Mouse (Mus musculus) megakaryocyte, adult 5-6 weeks (primary cell): ENCODE data around the gene Kras. TPM values are rescaled to one million over a fixed set of nuclear protein-coding genes. Genes with fewer than 3 reads are reported as not detected.

Experiments used
- ATAC-seq: 2 replicates; pipeline ENCODE4 v1.8.0; 2016; ENCODE audit warnings: mild to moderate bottlenecking, inconsistent platforms; ENCODE audit not compliant: poor library complexity, severe bottlenecking
- total RNA-seq, 2 experiments: library from RNA; stranded (forward) in 1 of 2; stranded (reverse) in 1 of 2; fragments of 153-499, 151-499 nt in 1 of 2; fragments of 221-1000, 200-1000 nt in 1 of 2; gene quantifications; 2 replicates each; pipeline versions ENCODE4 v1.2.3 to v1.2.4; 2015 to 2017

The Kras gene
- total RNA-seq (2015) (50.0 and 61.1 TPM in 2 replicates), total RNA-seq (2017) (22.3 and 24.2 TPM in 2 replicates)

DNA sequence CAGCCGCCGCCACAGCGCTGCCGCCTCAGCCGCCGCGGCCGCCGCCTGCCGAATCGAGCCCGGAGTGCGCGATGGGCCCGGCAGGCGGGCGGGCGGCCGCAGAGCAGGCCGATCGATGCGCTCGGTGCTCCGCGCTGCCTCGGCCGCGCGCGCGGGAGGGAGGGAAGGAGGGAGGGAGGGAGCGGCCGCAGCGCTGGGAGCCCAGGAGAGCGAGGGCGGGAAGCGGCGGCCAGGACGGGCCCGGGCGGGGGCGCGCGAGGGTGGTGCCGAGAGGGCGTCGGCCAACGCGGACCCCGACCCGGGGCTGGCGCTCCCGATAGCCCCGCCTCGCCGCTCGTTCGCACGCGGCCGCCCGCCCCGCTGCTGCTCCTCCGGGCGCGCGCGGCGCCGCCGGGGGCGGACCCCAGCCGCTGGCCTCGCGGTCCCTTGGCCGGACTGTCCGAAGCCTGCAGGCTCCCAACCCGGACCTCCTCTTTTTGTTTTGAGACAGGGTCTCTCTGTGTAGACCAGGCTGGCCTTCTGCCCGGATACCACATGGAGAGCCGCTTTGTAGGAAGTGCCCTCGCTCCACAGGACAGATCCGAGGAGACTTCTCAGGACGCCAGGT is at the start of gene Kras:
Gene Kras, minus strand, starts transcription at position 55 of the 607 bp plus-strand sequence.
- ATAC-seq: peak; percentile 87

DNA sequence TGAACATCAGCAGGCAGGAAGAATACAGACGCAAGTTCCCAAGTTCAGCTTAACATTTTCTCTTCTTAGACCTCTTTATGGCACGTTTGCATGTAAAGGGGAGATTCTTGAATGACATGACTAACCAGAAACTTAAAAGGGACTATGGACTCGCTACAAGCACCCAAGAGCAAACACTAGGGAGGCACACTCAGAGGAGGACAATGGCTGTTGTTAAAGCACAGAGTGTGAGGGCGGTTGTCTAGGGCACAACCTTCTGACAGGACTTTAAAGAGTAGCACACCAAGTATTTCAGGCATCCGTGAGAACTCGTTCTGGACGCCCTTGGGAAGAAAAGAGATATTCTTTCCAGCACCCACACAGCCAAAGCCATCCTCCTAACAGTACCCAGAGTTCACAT is 47.6 kb upstream of the Kras start:
- ATAC-seq: no peak

DNA sequence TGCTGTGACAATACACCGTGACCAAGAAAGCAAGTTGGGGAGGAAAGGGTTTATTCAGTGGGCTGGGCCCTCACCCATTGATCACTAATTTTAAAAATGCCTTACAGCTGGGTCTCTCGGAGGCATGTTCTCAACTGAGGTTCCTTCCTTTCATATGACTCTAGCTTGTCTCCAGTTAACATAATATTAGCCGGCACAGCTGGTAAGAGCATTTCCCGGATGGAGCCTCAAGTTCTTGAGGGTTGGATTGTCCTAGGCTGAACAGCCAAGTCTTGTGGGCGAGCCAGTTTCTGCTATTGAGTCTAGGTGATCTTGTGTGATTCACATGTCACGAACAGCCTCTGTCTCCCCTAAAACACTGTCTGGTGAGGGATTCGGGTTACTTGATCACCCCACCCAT is 46.9 kb upstream of the Kras start:
- ATAC-seq: no peak

DNA sequence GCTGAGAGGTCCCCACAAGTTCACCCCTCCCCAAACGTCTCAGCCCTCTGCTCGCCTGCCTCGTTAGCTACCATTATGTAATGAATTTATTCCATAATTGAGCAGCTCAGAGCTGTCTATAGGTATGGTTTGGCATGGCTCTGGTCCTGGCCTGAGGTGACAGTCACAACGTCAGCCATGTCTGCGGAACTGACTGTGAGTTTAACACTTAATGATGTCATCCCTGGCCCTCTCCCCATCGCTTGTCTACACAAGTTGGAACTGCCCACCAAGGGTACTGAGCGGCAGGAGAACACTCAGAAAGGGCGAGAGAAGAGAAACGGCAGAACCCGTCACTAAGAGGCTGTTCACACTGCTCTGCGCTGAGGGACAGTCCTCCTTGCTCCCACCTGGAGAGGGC is 45.1 kb upstream of the Kras start:
- no peak for ATAC-seq

DNA sequence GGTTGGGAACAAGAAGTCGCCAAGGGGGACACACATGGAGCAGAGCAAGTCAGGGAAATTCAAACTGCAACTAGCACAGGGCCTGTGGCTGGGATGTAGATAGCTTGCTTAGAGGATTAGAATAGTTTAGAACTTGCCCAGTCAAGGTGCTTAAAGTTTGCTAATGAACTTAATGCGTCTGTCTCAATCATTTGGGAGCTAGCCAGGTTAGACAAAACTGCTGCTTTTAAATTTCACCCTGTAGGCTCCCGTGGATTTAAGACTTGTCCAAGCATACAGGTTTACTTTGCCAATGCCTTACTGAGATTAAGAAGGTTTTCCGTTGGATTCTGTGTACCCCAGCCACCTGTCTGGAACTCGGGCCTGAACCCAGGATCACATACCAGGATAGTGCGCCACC is 43.1 kb upstream of the Kras start:
- no peak for ATAC-seq

DNA sequence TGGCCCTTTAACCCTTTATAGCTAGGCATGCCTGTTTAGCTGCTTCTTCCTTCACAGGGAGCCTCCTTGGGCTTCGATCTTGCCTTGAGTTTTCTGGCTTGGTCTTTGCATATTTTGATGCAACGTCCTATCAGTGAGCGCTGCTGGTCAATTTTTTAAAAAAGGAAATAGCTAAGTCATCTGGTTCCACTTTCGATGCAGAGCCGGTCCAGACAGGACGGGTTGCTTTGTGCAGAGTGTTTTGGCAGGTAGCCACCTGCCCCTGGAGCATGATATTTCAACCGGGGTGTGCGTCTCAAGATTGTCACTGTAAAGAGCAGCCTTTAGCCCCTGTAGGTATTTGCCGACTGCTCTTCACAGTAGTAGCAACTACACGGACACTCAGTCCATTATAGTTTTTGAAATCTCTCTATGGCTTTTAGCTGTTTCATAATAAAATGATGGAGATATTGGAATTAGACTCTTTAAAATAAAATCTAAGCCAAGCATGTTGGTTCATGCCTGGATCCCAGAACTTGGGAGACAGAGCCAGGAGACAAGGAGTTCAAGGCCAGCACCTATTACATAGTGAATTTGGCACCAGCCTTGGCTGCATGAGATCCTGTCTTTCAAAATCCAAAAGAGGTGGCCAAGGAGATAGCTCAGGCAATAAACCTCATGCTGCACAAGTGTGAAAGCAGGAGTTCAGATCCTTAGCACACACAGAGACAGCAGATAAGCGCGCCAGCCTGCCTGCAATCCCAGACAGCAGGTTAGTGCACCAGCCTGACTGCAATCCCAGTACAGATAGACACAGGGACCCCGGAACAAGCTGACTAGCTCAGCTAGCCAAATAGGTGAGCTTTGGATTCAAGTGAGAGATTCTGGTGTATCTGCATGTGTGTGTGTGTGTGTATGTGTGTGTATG is 41.6 kb upstream of the Kras start:
- ATAC-seq: peak; percentile 72

DNA sequence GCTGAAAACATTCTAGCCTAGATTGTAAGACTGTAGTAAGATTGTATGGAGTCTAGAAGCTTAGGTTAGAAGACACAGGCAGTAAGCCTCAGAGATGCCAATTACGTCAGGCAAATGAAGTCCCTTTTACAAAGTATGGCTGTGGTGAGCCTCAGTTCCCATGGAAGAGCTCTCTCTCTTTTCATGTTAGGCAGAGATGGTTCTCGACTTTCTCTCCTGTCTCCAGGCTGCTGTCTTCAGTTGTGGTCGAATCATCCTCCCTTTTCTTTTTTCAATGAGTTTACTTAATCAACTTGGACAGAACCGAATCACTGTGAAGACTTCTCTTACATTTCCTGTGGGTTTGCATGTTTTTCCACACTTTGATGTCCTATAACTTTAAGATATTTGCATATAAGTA is 35.6 kb upstream of the Kras start:
- ATAC-seq: no peak

DNA sequence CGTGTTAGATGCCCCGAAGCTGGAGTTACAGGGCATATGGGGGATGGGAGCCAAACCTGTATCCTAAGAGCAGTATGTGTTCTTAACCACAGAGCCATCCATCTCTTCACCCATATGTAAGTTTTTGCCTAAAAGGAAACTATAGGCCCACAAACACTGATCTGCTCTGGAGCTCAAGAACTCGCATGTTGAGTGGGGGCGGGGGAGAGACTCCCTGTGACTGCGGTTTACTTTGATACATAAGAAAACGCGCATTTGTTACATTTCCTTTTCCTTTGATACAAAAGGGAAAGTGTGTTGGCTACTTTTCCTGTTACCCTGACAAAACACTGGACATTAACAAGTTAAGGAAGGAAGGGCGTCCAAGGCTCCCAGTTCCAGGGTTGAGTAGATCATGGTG is 34.2 kb upstream of the Kras start:
- ATAC-seq: no peak

DNA sequence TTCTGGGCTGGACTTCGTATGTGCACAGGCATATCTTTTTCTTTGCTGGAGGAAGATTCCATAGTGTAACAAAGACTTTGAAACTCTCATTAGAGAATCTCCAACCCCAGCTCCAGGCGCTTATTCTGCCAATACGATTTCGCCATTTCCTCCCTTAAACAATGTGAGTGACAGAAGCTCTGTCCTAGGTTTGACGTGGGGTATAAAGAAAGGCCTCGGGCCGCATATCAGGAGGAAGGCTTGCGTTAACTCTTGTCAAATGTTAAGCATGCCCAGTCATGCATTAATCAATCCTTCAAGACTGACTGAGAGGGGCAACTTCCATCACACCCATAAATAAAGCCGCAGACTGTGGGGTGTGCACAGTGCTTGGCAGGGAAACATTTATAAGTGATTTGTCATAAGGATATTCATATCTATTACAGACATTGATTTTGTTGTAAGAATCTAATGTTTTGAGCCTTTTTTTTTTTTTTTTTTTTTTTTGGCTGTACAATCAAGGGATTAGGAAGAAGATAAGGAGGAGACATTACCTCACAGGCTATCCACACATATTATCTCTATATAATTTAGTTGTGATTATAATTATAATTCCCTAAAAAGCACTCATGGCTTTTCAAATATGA is 27.2 kb upstream of the Kras start:
- peak; percentile 7 for ATAC-seq

DNA sequence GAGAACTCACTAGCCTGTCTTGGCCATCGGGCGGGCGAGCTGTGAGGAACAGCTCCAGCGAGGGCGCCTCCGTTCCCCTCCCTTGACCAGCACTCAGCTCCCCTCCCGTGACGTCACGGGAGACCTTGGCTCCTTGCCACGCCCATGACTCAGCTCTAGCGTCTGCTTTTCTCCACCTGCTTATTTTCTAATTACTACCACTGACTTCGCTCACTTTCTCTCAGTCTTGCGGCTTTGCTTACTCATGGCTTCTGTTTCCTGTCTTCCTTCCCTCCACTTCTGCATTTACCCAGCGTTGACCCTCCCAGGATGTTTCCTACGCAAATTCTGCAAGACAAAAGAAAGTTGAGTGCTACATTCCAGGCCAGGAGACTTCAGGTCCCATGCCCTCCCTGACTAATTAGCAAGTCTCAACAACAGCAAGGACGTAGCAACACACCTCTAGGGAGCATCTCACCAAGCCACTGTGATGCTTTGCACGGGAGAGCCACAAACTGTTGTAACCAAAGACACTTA is 26.3 kb upstream of the Kras start:
- ATAC-seq: peak; percentile 89

DNA sequence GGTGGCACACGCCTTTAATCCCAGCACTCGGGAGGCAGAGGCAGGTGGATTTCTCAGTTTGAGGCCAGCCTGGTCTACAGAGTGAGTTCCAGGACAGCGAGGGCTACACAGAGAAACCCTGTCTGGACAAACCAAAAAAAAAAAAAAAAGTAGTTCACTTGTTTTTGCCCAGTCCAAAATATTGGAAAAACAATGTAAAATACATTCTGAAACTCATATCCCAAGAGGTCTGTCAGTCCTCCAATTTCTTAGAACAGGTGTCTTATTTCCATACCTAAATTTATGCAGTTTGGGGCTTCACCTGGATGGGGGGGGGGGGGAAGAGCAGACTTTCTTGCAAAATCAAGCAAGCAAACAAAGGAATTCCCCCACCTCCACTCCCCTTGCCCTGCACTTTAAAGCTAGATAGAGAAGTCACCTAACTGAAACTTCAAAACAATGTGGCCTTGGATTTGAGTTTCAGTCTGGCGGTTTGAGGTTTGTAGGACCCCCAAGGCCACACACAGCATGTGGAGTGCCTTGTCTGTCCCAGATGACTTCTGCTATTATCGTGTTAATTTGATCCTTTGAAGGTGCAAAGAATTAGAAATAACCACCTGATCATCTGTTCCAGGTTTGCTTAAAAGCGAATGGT is 25.7 kb upstream of the Kras start:
- peak; percentile 8 for ATAC-seq

DNA sequence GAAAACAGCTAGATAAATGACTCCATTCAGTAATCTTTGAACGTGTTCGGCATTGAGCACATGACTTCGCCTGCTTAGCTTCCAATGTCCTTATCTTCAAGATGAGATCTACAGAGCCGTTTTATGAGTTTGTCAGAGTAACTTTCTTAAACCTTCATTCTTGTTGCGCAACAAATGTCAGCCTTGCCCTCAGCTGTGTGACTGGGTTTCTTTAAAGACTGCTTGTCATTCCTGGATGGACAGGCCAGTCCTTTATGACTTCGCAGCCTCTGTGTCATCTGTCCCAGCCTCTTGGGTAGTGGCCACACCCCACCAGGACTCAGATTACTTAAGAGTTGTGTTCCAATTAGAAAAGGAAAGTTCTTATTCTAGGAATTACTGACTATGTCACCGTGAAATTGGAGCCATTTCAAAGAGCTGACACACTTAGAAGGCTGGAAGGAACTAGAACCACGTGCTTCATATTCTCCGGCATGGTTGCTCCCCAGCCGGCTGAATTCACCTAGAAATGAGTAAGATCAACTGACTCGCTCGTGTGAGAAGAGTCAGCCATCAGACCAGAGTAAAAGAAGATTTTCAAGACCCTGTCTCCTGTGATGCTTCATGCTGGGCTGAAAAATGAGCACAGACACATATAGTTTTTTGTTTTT is 24.1 kb upstream of the Kras start:
- peak; percentile 34 for ATAC-seq

DNA sequence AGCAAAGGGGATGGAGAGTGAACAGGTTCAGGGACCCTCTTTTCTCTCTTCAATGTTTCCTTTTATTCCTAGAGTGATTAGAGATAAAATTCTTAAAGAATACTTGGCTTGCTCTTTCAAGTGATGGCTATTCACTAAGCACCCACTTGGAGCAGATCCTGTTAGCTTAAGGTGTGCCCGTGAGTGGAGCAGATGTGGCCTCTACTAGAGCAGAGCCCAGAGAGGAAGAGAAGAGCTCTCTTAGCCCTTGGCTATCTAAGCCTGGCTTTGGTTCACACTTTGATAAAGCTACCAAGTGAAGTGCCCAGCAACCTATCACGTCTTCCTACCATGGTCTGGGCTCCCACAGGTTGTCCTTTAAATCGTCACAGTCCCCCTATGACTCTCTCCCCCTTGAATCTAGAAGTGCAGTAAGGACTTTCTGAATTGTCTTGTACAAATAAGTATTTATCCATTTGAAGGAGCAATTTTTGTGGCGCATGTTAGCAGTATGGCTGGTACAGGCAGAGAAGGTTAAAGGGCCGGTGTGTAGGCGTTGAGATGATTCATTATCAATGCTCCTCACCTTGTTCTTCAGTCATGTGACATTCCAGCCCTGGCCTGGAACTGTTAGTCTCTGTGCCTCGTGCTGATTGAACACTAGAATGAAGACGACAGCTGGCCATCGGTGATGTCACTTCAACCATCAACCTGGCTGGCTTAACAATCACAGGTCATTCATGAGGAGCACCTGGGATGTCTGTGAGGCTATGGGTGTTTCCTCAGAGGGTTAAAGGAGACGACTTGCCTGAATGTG is 22.3 kb upstream of the Kras start:
- no peak for ATAC-seq

DNA sequence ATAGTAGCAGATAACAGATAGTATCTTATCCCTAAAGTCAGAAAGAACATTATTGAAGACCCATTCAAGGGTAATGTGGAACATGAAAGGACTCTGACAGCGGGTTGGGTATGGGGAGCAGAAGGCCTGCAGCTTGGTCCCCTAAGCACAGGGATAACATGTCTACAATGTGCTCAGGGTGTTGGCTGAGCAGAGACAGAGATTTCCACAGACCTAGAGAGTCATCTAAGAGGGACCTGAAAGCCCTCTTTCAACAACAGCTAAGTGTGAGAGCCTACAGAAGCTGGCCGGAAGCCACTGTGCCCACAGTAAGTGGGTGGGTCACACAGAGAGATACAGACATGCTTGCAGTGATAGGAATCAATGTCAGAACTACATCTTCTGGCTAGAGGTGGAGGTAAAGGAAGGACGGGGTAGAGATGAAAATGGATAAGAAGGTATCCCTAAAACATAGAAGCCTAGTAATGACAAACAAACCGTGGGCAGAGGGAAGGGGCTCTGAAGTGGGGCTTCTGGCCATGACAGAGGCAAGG is 19.3 kb upstream of the Kras start:
- peak; percentile 39; the same call in 1 of the 2 replicates for ATAC-seq

DNA sequence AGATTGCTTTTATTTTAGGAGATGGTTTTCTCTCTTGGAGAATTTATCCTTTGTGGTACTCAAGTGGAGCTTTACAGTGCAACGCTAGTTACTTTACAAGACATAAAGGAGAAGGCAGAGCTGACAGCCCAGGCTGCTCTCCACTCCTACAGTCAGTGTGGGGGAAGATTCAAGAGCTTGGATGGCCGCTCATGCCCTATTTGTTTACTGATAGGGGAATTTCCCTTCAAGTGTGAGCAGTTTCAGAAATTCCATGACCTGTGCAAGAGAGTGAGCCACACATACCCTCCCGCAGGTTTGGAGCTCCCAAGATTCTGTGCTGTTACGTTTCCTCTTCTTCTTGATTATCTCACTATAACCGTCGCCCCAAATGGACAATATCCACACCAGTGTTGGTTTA is 17.7 kb upstream of the Kras start:
- no peak for ATAC-seq

DNA sequence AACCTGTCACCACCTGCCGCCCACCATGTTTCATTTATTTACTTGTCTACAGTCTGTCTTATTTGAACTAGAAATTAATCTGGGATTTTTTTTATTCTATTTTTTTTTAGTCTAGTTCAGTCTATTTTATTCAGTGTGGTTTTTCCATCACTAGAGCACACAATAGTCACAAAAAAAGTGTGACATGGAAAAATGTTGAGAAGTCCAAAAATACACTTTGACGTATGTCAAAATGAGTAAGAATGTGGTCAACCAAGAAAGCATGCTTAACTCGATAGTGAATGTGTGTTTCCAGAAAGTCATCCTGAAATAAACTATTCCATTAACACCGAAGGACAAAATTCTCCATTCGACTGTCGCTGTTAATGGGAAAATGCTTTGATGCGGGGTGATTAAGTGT is 12.3 kb upstream of the Kras start:
- no peak for ATAC-seq

DNA sequence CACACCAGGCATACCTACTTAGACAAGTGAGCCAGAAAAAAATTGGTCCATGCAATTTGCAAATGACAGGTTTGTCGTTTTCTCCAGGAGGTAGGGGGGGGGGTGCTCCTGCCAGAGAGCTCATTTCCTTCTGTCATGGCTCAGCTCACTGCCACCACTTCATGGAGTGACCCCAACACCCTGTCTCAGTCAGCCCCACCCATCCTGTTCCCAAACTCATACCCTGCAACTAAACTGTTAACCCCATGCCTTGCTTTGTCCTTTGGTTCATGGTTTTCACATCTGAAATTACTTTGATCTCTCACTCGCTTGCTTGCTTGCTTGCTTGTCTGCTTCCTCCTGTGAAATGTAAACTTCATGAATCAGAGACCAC is 6.6 kb upstream of the Kras start:
- ATAC-seq: no peak

DNA sequence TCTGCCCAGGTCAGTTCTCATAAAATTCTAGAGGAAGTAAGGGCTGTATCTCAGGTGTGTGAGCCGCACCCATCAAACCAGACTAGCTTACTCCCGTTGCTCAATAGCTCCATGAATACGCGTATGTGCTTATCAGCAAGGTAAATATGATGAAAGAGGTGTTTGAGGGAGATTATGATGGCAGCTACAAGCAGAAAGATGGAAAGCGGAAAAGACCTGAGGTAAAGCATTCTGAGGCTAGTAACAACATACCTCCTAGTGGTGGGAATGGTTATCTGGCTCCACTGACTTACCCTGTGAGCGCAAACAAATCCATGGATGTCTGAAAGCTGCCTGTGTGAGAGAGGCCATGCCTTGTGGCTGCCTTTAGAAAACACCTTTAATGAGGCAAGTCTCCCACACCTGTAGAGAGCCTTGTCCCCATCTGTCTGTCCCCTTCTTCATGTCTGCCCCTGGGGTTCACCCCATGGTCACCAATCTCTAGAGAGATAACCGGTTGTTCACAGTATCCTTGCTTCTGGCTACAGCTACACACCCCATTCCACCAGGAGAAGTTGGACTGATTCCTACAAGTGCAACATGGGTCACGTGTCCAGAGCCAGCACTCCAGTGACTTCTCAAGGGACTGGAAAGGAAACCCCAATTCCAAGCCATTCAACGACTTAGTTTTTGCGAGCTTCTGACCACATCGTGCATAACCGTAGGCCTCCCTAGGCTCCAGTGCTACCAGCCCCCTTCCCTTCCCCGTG is 6.1 kb upstream of the Kras start:
- no peak for ATAC-seq

DNA sequence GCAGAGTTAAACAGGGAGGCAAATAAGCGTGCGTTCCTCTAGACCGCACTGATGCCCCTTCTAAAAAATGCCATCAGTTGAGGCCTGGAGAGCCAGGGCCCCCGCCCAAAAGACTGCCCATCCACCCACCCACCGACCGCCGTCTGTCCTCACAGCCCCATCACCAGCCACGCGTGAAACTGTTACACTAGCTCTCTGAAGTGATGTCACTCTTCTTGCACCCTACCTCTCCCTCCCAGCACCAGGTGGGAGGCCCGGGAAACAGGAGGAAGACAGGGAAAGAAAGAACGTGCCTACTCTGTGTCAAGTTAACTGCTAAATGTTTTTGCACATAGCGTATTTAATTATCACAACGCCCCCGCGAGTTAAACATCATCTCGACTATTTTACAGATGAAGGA is 781 bp upstream of the Kras start:
- ATAC-seq: no peak
